Comparison of ENCODE assay signal across 13 mouse cellular contexts in the genomic region with DNA sequence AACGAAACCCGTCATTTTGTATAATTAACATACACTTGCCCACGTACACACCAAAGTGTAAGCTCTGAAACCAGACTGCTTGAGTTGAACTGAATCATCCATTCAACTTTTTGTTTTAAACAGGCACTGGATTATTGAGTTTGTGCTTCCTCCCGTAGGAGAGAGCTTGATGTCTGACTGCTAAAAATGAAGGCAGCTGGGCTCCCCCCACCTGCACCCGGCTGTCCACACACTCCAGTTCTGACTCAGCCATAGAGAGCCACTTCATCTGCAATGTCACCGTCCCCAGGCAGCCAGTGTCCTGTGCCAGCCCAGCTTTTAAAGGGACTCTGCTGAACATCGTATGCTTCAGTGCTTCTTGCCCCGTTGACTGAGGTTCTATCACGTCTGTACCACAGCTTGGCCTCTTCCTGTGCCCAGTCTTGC. TPM values are rescaled to one million over a fixed set of nuclear protein-coding genes. Genes with fewer than 3 reads are reported as not detected.
DNase-seq lines count a peak whose midpoint lies in the region.
"Had no signal": no experiment of that assay in that cellular context is flagged by ENCODE, and none has a peak within 500 bp of the region (broad histone marks: within the 10 kb centered on the region; RNA-seq: fewer than 3 reads in every experiment).

No protein-coding gene starts in this region.

- 71% methylated on average over 9 of the region's 9 CpGs for WGBS in heart, embryonic 10.5 days

- peak; percentile 92 for DNase-seq in heart, adult 11 months
- no peak for DNase-seq in heart, embryonic 10.5 days (ENCODE audit: low spot score)
- peak; percentile 59 for DNase-seq in CD4-positive, CD25-positive, alpha-beta regulatory T cell, adult 2 months (ENCODE audit: low read depth, low spot score)
- peak; percentile 48 for DNase-seq in adrenal gland, postnatal 25 days
- peak; percentile 22 to 26 for DNase-seq in left cerebral cortex, postnatal 36 days (ENCODE audit: low spot score in 2 of 2)
- no peak for DNase-seq in gastrocnemius, adult 8-10 months (ENCODE audit: low spot score in 2 of 2)
- DNase-seq in embryo, embryonic 9.5 days (ENCODE audit: extremely low spot score): no peak
- no peak for DNase-seq in natural killer cell, adult 2 months (ENCODE audit: low spot score in 2 of 2)
- DNase-seq: kidney, adult 11 months had no signal

- no peaks in the 10 kb centered on the region for H3K9me3 ChIP-seq in heart, embryonic 10.5 days
- H3K9me3 ChIP-seq: heart, embryonic 13.5 days; limb, embryonic 10.5 days; liver, embryonic 15.5 days; stomach, embryonic 15.5 days had no signal

- H3K27ac ChIP-seq in heart, embryonic 10.5 days: no peak overlapping the region
- H3K27ac ChIP-seq: heart, embryonic 13.5 days; limb, embryonic 10.5 days; liver, embryonic 15.5 days; stomach, embryonic 15.5 days had no signal

- peaks cover 3% of the 10 kb centered on the region; the same call in 1 of the 2 replicates for H3K4me1 ChIP-seq in heart, embryonic 10.5 days
- H3K4me1 ChIP-seq: limb, embryonic 10.5 days; stomach, embryonic 15.5 days had no signal

- H3K4me3 ChIP-seq in heart, embryonic 10.5 days: no peak overlapping the region
- H3K4me3 ChIP-seq: heart, embryonic 13.5 days; limb, embryonic 10.5 days; liver, embryonic 15.5 days; stomach, embryonic 15.5 days had no signal

- no peaks in the 10 kb centered on the region for H3K27me3 ChIP-seq in heart, embryonic 10.5 days (ENCODE audit: insufficient read depth, poor library complexity, severe bottlenecking)
- H3K27me3 ChIP-seq: heart, embryonic 13.5 days; liver, embryonic 15.5 days; stomach, embryonic 15.5 days had no signal

- no peaks in the 10 kb centered on the region for H3K36me3 ChIP-seq in heart, embryonic 10.5 days
- H3K36me3 ChIP-seq: heart, embryonic 13.5 days; limb, embryonic 10.5 days; liver, embryonic 15.5 days; stomach, embryonic 15.5 days had no signal

- intact Hi-C loops in left cerebral cortex, postnatal 36 days (cut with DNase I): no loop called here

RNA-seq across cellular contexts. Expression of a gene that starts 13.7 kb away (rescaled TPM):
- 5.3 and 6.0 TPM in 2 replicates for polyA plus RNA-seq in heart, embryonic 10.5 days (2016; fragmentation: Nextera tagmentation; extraction: Ambion mirVana)
- 13.1 and 16.1 TPM in 2 replicates for total RNA-seq in adrenal gland, postnatal 25 days (2021)
- total RNA-seq in left cerebral cortex, postnatal 36 days (2021): under 1 TPM in 1 of 2 experiments, not detected in 1; 0.39 TPM
- total RNA-seq in gastrocnemius, adult 8-10 months (2022): under 1 TPM; 0.15 to 0.56 (median 0.30) TPM

RNA-seq across cellular contexts. Expression of a gene that starts 27.3 kb away (rescaled TPM):
- polyA plus RNA-seq in heart, embryonic 10.5 days (2016; fragmentation: Nextera tagmentation; extraction: Ambion mirVana): 39.0 and 42.9 TPM in 2 replicates
- 13.1 and 14.2 TPM in 2 replicates for total RNA-seq in adrenal gland, postnatal 25 days (2021)
- 1 to 10 TPM; 7.3 to 8.5 TPM for total RNA-seq in left cerebral cortex, postnatal 36 days (2021)
- 1 to 10 TPM; 4.7 to 5.8 (median 5.2) TPM for total RNA-seq in gastrocnemius, adult 8-10 months (2022)

Comparison
In these comparisons a context has a peak if more than half of its experiments do, and no peak if none do; other contexts are left out.
1. DNase-seq: peak in heart, adult 11 months (single experiment), CD4-positive, CD25-positive, alpha-beta regulatory T cell, adult 2 months (single experiment), adrenal gland, postnatal 25 days (single experiment) and left cerebral cortex, postnatal 36 days (2 of 2); none in heart, embryonic 10.5 days (single experiment), gastrocnemius, adult 8-10 months (0 of 2), embryo, embryonic 9.5 days (single experiment) and natural killer cell, adult 2 months (0 of 2).